Mouse (Mus musculus) G1E (cell line): ENCODE measurements around the gene Arsa.

Source experiments
- CTCF ChIP-seq: IDR thresholded peaks from 2 replicates; pipeline ENCODE4 v1.5.1; 2012; ENCODE audit warnings: low read depth, low read length, inconsistent platforms, mixed read lengths
- GATA1 ChIP-seq: IDR thresholded peaks from 2 replicates; pipeline ENCODE4 v1.6.1; 2012; ENCODE audit warnings: borderline replicate concordance, low read length, inconsistent platforms, mixed read lengths
- POLR2AphosphoS5 ChIP-seq: IDR thresholded peaks from 2 replicates; pipeline ENCODE4 v1.6.1; 2012; ENCODE audit warnings: low read depth, low read length, inconsistent platforms; ENCODE audit not compliant: insufficient replicate concordance
- TAL1 ChIP-seq: conservative IDR thresholded peaks from 2 replicates; pipeline ENCODE4 v1.6.1; 2012; ENCODE audit warnings: low read depth, low read length, inconsistent platforms, mixed read lengths

DNA sequence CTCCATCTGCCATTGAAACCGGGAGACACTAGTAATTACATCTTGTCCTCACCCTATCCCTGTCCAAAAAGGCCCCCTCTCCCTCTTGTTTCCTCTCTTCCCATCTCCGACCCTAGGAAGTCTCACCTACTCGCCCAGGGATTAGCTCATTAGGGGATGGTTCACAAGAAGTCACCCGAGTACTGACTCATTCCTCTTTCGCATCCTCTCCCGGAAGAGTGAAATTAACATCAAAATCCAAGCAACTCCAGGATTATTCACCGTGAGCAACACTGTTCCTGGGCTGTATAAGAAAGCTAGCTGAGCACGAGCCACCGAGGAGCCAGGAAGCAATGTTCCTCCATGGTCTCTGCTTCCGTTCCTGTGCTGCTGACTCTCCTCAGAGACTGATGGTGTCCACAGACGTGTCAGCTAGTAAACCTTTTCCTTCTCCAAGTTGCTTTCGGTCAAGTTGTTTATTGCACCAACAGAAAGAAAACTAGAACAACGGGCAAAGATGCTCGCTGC is 11.4 kb upstream of the Arsa start:
- TF ChIP-seq CTCF (no peak), TAL1 (no peak), GATA1 (no peak), POLR2AphosphoS5 (no peak)
